ENCODE assay signal across 28 mouse cellular contexts in genomic region chr1:109675196-109675595, GRCm38 (mm10).
"Had no signal": no experiment of that assay in that cellular context is flagged by ENCODE, and none has a peak within 500 bp of the region (broad histone marks: within the 10 kb centered on the region; RNA-seq: fewer than 3 reads in every experiment).

No protein-coding gene starts in this region.

- H3K9ac ChIP-seq: heart, embryonic 12.5 days; hindbrain, embryonic 12.5 days; hindbrain, embryonic 14.5 days; intestine, embryonic 15.5 days; limb, embryonic 12.5 days; liver, embryonic 13.5 days; liver, embryonic 15.5 days had no signal

- H3K4me3 ChIP-seq: gastrocnemius, adult 2 months; heart, embryonic 10.5 days; heart, embryonic 12.5 days; hindbrain, embryonic 10.5 days; hindbrain, embryonic 12.5 days; intestine, embryonic 15.5 days; layer of hippocampus, adult 2 months; left cerebral cortex, adult 2 months; limb, embryonic 10.5 days; limb, embryonic 12.5 days; liver, embryonic 13.5 days; liver, embryonic 15.5 days had no signal

- H3K27me3 ChIP-seq: heart, embryonic 12.5 days; hindbrain, embryonic 12.5 days; intestine, embryonic 15.5 days; limb, embryonic 12.5 days; liver, embryonic 13.5 days; liver, embryonic 15.5 days had no signal

- DNase-seq: gastrocnemius, adult 2 months; gastrocnemius, postnatal 10 days; gastrocnemius, postnatal 25 days; heart, adult 18-20 months; heart, postnatal 10 days; heart, postnatal 4 days; kidney, adult 18-20 months; kidney, adult 8-10 months; kidney, postnatal 10 days; kidney, postnatal 25 days; kidney, postnatal 4 days; liver; liver, embryonic 13.5 days had no signal

- H3K4me1 ChIP-seq: heart, embryonic 10.5 days; heart, embryonic 12.5 days; hindbrain, embryonic 10.5 days; hindbrain, embryonic 12.5 days; intestine, embryonic 15.5 days; limb, embryonic 10.5 days; limb, embryonic 12.5 days; liver, embryonic 13.5 days; liver, embryonic 15.5 days had no signal

- H3K4me2 ChIP-seq: heart, embryonic 12.5 days; hindbrain, embryonic 12.5 days; hindbrain, embryonic 14.5 days; intestine, embryonic 15.5 days; limb, embryonic 12.5 days; liver, embryonic 11.5 days; liver, embryonic 13.5 days; liver, embryonic 15.5 days had no signal

- H3K36me3 ChIP-seq: heart, embryonic 10.5 days; heart, embryonic 12.5 days; hindbrain, embryonic 10.5 days; hindbrain, embryonic 12.5 days; intestine, embryonic 15.5 days; limb, embryonic 10.5 days; limb, embryonic 12.5 days; liver, embryonic 13.5 days; liver, embryonic 15.5 days had no signal

- H3K27ac ChIP-seq: gastrocnemius, adult 2 months; heart, embryonic 10.5 days; hindbrain, embryonic 10.5 days; hindbrain, embryonic 12.5 days; hindbrain, embryonic 14.5 days; intestine, embryonic 15.5 days; layer of hippocampus, adult 2 months; left cerebral cortex, adult 2 months; limb, embryonic 10.5 days; limb, embryonic 12.5 days; liver, embryonic 13.5 days; liver, embryonic 15.5 days had no signal

- ATAC-seq: hindbrain, embryonic 16.5 days; inflammation-experienced regulatory T-cells, adult 6 months; intestine, embryonic 15.5 days; intestine, postnatal 0 days had no signal

- H3K9me3 ChIP-seq: heart, embryonic 10.5 days; heart, embryonic 12.5 days; hindbrain, embryonic 10.5 days; hindbrain, embryonic 12.5 days; intestine, embryonic 15.5 days; limb, embryonic 10.5 days; limb, embryonic 12.5 days; liver, embryonic 13.5 days; liver, embryonic 15.5 days had no signal
